Mouse (Mus musculus) olfactory bulb, adult 2 months (tissue): ENCODE results near the gene Coro7. TPM values are rescaled to one million over a fixed set of nuclear protein-coding genes. Genes with fewer than 3 reads are reported as not detected.

Source experiments
- H3K27ac ChIP-seq: fragments of 200-500 bp; 2 replicates; pipeline ENCODE4 v1.5.1; 2012; ENCODE audit warnings: low read depth, low read length; ENCODE audit not compliant: insufficient read depth
- H3K4me1 ChIP-seq: fragments of 200-500 bp; 2 replicates; pipeline ENCODE4 v1.6.1; 2012; ENCODE audit warnings: low read length; ENCODE audit not compliant: control insufficient read depth, insufficient read depth
- H3K4me3 ChIP-seq: fragments of 200-500 bp; 2 replicates; pipeline ENCODE4 v1.5.1; 2012; ENCODE audit warnings: mild to moderate bottlenecking, low read depth, low read length, moderate library complexity; ENCODE audit not compliant: insufficient read depth
- CTCF ChIP-seq: fragments of 200-500 bp; IDR thresholded peaks from 2 replicates; pipeline ENCODE4 v1.5.1; 2012; ENCODE audit warnings: low read depth, mild to moderate bottlenecking, low read length, moderate library complexity; ENCODE audit not compliant: insufficient read depth
- POLR2A ChIP-seq: fragments of 200-500 bp; IDR thresholded peaks from 2 replicates; pipeline ENCODE4 v1.6.1; 2012; ENCODE audit warnings: mild to moderate bottlenecking, low read depth, low read length, moderate library complexity; ENCODE audit not compliant: insufficient read depth
- WGBS: fragments of 180-500 bp; shearing (Covaris S2); methylation state at CpG from one replicate; pipeline ENCODE4 v1.1.7; 2018; 5-methylcytosine and 5-hydroxymethylcytosine counted together
- polyA plus RNA-seq: library from polyadenylated mRNA; stranded (reverse); fragments of >200 nt; gene quantifications from 2 replicates; pipeline ENCODE4 v1.2.4, GENCODE M21; 2012; ENCODE audit warnings: low replicate concordance; ENCODE audit not compliant: missing spikeins, insufficient read depth, insufficient read length

Gene Coro7
- polyA plus RNA-seq, result not detected in 2 replicates

- H3K27ac ChIP-seq, result no peak within 1 kb of the TSS
- H3K4me3 ChIP-seq, result peak within 1 kb of the TSS; percentile 67
- no peak for TF ChIP-seq CTCF
- TF ChIP-seq POLR2A, result peak; percentile 56; the same call in 1 of the 2 replicates
- peaks cover 6% of the 10 kb centered on the region for H3K4me1 ChIP-seq
- under 1% methylated on average over 47 of the region's 47 CpGs for WGBS
These were observed at the start of gene Coro7 for GRCm38 (mm10) chr16:4679121-4680018. Gene Coro7, minus strand, starts transcription at chr16:4679777.

GRCm38 (mm10) chr16:4727963-4728362 is 48.4 kb upstream of the Coro7 start:
- TF ChIP-seq POLR2A (no peak), CTCF (no peak)
- no peak overlapping the region for H3K27ac ChIP-seq
- H3K4me3 ChIP-seq, result no peak overlapping the region
- H3K4me1 ChIP-seq, result peaks cover 4% of the 10 kb centered on the region; the same call in 1 of the 2 replicates
- WGBS, result 64% methylated on average over 1 of the region's 1 CpGs

GRCm38 (mm10) chr16:4727526-4727925 is 47.9 kb upstream of the Coro7 start:
- no peak overlapping the region for H3K27ac ChIP-seq

GRCm38 (mm10) chr16:4726528-4727128 is 47.1 kb upstream of the Coro7 start:
- Histone ChIP-seq H3K4me3 (peak overlapping the region; percentile 69), H3K4me1 (peaks cover 4% of the 10 kb centered on the region; the same call in 1 of the 2 replicates), H3K27ac (peak overlapping the region; percentile 50)
- under 1% methylated on average over 40 of the region's 40 CpGs for WGBS
- TF ChIP-seq POLR2A, result no peak
- TF ChIP-seq CTCF, result no peak

More at GRCm38 (mm10) chr16:4727526-4727925, 47.9 kb upstream of the Coro7 start:
- no peak for TF ChIP-seq CTCF
- no peak for TF ChIP-seq POLR2A
- 58% methylated on average over 1 of the region's 1 CpGs for WGBS
- H3K4me1 ChIP-seq, result peaks cover 4% of the 10 kb centered on the region; the same call in 1 of the 2 replicates
- H3K4me3 ChIP-seq, result no peak overlapping the region

- TF ChIP-seq POLR2A (peak; percentile 97), CTCF (no peak)
- Histone ChIP-seq H3K4me1 (peaks cover 2% of the 10 kb centered on the region; the same call in 1 of the 2 replicates), H3K4me3 (peak within 1 kb of the TSS; percentile 69), H3K27ac (peak within 1 kb of the TSS; percentile 50)
- WGBS, result 6% methylated on average over 35 of the region's 35 CpGs
These were observed 46.4 kb upstream of the Coro7 start, which contains the start of gene Hmox2 for GRCm38 (mm10) chr16:4725780-4726527. Gene Hmox2, plus strand, starts transcription at chr16:4726361.

- TF ChIP-seq POLR2A, result no peak
- TF ChIP-seq CTCF, result no peak
- WGBS, result 74% methylated on average over 4 of the region's 4 CpGs
- Histone ChIP-seq H3K27ac (no peak overlapping the region), H3K4me1 (peaks cover 2% of the 10 kb centered on the region; the same call in 1 of the 2 replicates), H3K4me3 (no peak overlapping the region)
These were observed 45.7 kb upstream of the Coro7 start for GRCm38 (mm10) chr16:4725266-4725665.

- H3K4me3 ChIP-seq, result no peak overlapping the region
- WGBS, result 85% methylated on average over 3 of the region's 3 CpGs
- TF ChIP-seq CTCF (no peak), POLR2A (no peak)
- H3K4me1 ChIP-seq, result 0 out of 2 replicates have a peak, but pooled peaks cover under 1% of the 10 kb centered on the region
- no peak overlapping the region for H3K27ac ChIP-seq
These were observed 43.3 kb upstream of the Coro7 start for GRCm38 (mm10) chr16:4722915-4723209.

- 34% methylated on average over 7 of the region's 7 CpGs for WGBS
- TF ChIP-seq CTCF, result no peak
- TF ChIP-seq POLR2A, result no peak
- Histone ChIP-seq H3K4me3 (no peak overlapping the region), H3K27ac (no peak overlapping the region), H3K4me1 (no peaks in the 10 kb centered on the region)
These were observed 42.7 kb upstream of the Coro7 start for GRCm38 (mm10) chr16:4722128-4722914.
